Comparison of ENCODE assay signal across 8 mouse cellular contexts in the genomic region with DNA sequence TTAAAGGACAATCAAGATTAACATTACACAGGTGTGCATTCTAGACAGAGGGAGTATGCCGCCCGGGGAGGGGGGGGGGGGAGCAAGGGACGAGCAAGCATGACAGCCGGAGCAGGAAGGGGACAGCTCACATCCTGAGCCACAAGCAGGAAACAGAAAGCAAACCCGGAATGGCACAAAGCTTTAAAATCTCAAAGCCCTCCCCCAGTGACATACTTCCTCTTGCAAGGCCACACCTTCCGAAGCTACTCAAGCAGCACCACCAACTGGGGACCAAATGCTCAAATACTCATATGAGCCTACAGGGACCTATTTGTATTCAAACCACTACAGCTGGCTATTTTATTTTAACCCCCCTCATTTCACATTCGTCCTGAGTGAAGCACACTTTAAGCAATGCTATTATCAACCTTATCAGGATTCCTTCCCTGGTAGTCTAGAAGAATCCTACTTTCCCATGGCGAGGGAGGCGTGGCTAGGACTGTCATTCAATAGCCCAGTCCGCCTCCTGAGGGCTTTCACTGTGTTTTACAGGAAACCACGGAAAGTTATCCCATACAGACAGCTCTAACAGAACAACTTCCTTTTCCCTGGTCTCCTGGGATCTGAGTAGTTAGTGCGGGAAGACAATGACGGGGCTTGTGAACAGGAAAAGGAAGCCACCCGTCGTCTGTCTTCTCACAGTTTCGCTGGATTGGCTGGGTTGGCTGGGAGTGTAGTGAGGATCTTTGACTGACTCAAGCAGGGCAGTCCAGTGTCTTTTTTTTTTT.
DNase-seq lines count a peak whose midpoint lies in the region; ATAC-seq and TF ChIP-seq lines count a peak whose summit lies in the region.

No protein-coding gene starts in this region.

- H3K9ac ChIP-seq in embryonic facial prominence, embryonic 13.5 days = no peak overlapping the region
- H3K9ac ChIP-seq in hindbrain, postnatal 0 days (replicated peaks; ENCODE audit: low read length) = no peak overlapping the region
- H3K9ac ChIP-seq in liver, postnatal 0 days (replicated peaks) = no peak overlapping the region
- H3K9ac ChIP-seq in forebrain, embryonic 14.5 days (ENCODE audit: low read length) = no peak overlapping the region

- peak overlapping the region; percentile 39; the same call in 1 of the 2 replicates for H3K27ac ChIP-seq in embryonic facial prominence, embryonic 13.5 days
- H3K27ac ChIP-seq in hindbrain, postnatal 0 days = no peak overlapping the region
- H3K27ac ChIP-seq in liver, postnatal 0 days (ENCODE audit: low read depth) = no peak overlapping the region
- H3K27ac ChIP-seq in forebrain, embryonic 14.5 days (ENCODE audit: low read depth, low read length) = no peak overlapping the region

- TF ChIP-seq CTCF in hindbrain, postnatal 0 days (IDR thresholded peaks at IDR 0.05; ENCODE audit: low read depth) = no peak
- TF ChIP-seq CTCF in liver, postnatal 0 days (IDR thresholded peaks at IDR 0.05; ENCODE audit: low read depth) = no peak

- no peaks in the 10 kb centered on the region for H3K27me3 ChIP-seq in embryonic facial prominence, embryonic 13.5 days
- H3K27me3 ChIP-seq in hindbrain, postnatal 0 days (ENCODE audit: insufficient read depth, low read length) = no peaks in the 10 kb centered on the region
- no peaks in the 10 kb centered on the region for H3K27me3 ChIP-seq in liver, postnatal 0 days (ENCODE audit: insufficient read depth, low read length)
- no peaks in the 10 kb centered on the region for H3K27me3 ChIP-seq in forebrain, embryonic 14.5 days (replicated peaks; ENCODE audit: control insufficient read depth, insufficient read depth, low read length)

- peak overlapping the region; percentile 26 for H3K4me2 ChIP-seq in embryonic facial prominence, embryonic 13.5 days
- no peak overlapping the region for H3K4me2 ChIP-seq in hindbrain, postnatal 0 days (ENCODE audit: low read depth, low read length)
- H3K4me2 ChIP-seq in liver, postnatal 0 days (ENCODE audit: low read depth, low read length) = no peak overlapping the region
- no peak overlapping the region for H3K4me2 ChIP-seq in forebrain, embryonic 14.5 days (ENCODE audit: low read length)

- H3K9me3 ChIP-seq in embryonic facial prominence, embryonic 13.5 days = no peaks in the 10 kb centered on the region
- no peaks in the 10 kb centered on the region for H3K9me3 ChIP-seq in hindbrain, postnatal 0 days (ENCODE audit: low read length)
- no peaks in the 10 kb centered on the region for H3K9me3 ChIP-seq in liver, postnatal 0 days (ENCODE audit: low read length)
- no peaks in the 10 kb centered on the region for H3K9me3 ChIP-seq in forebrain, embryonic 14.5 days (replicated peaks; ENCODE audit: control insufficient read depth, low read length)

- intact Hi-C loops in left cerebral cortex, postnatal 14 days (cut with DNase I) = no loop called here

- peak; percentile 17 for DNase-seq in NIH3T3 (ENCODE audit: low read depth)
- DNase-seq in hindbrain, postnatal 0 days (ENCODE audit: low spot score) = no peak
- no peak for DNase-seq in liver, postnatal 0 days
- DNase-seq in left cerebral cortex, postnatal 14 days (ENCODE audit: low spot score in 2 of 2) = no peak
- no peak for DNase-seq in c-Kit-positive CD71-positive TER-119-positive erythroid progenitor cells, embryonic 14.5 days (ENCODE audit: low spot score)
- DNase-seq in forebrain, embryonic 14.5 days (ENCODE audit: low spot score) = no peak

- peaks cover 25% of the 10 kb centered on the region for H3K4me1 ChIP-seq in embryonic facial prominence, embryonic 13.5 days
- H3K4me1 ChIP-seq in hindbrain, postnatal 0 days (ENCODE audit: insufficient read depth, low read length) = peaks cover 3% of the 10 kb centered on the region; the same call in 1 of the 2 replicates
- H3K4me1 ChIP-seq in liver, postnatal 0 days (ENCODE audit: insufficient read depth) = no peaks in the 10 kb centered on the region
- H3K4me1 ChIP-seq in forebrain, embryonic 14.5 days (ENCODE audit: control insufficient read depth, insufficient read depth, low read length) = no peaks in the 10 kb centered on the region

- no peak overlapping the region for H3K4me3 ChIP-seq in embryonic facial prominence, embryonic 13.5 days
- no peak overlapping the region for H3K4me3 ChIP-seq in hindbrain, postnatal 0 days (ENCODE audit: low read length)
- no peak overlapping the region for H3K4me3 ChIP-seq in liver, postnatal 0 days (ENCODE audit: low read depth, low read length)
- H3K4me3 ChIP-seq in forebrain, embryonic 14.5 days (ENCODE audit: low read depth, low read length) = no peak overlapping the region

- H3K36me3 ChIP-seq in embryonic facial prominence, embryonic 13.5 days = no peaks in the 10 kb centered on the region
- H3K36me3 ChIP-seq in hindbrain, postnatal 0 days (ENCODE audit: insufficient read depth, low read length) = no peaks in the 10 kb centered on the region
- H3K36me3 ChIP-seq in liver, postnatal 0 days (replicated peaks; ENCODE audit: insufficient read depth, low read length) = no peaks in the 10 kb centered on the region
- H3K36me3 ChIP-seq in forebrain, embryonic 14.5 days (ENCODE audit: control insufficient read depth, insufficient read depth, low read length) = no peaks in the 10 kb centered on the region

- 42% methylated on average over 16 of the region's 16 CpGs for WGBS in embryonic facial prominence, embryonic 13.5 days
- 63% methylated on average over 14 of the region's 16 CpGs for WGBS in hindbrain, postnatal 0 days
- WGBS in liver, postnatal 0 days (ENCODE audit: insufficient replicate concordance) = 31% methylated on average over 15 of the region's 16 CpGs
- WGBS in forebrain, embryonic 14.5 days = 67% methylated on average over 16 of the region's 16 CpGs

- no peak for ATAC-seq in embryonic facial prominence, embryonic 13.5 days (ENCODE audit: insufficient number of reproducible peaks, insufficient read depth, low FRiP score, low TSS enrichment, low read depth)
- ATAC-seq in hindbrain, postnatal 0 days = peak; percentile 36; the same call in 1 of the 2 replicates
- peak; percentile 67 for ATAC-seq in liver, postnatal 0 days
- no peak for ATAC-seq in CD4-positive, CD25-positive, alpha-beta regulatory T cell, adult 4 months
- ATAC-seq in forebrain, embryonic 14.5 days = no peak

- TF ChIP-seq EP300 in liver, postnatal 0 days (IDR thresholded peaks at IDR 0.05; ENCODE audit: low read depth) = no peak

Comparison
In these comparisons a context has a peak if more than half of its experiments do, and no peak if none do; other contexts are left out.
1. ATAC-seq: peak in hindbrain, postnatal 0 days (single experiment) and liver, postnatal 0 days (single experiment); none in embryonic facial prominence, embryonic 13.5 days (single experiment), CD4-positive, CD25-positive, alpha-beta regulatory T cell, adult 4 months (single experiment) and forebrain, embryonic 14.5 days (single experiment).